Mouse (Mus musculus) midbrain, postnatal 0 days (tissue): Measurements from ENCODE around the gene Arg1. TPM values are rescaled to one million over a fixed set of nuclear protein-coding genes. Genes with fewer than 3 reads are reported as not detected.

Experiments
- ATAC-seq: fragments of 200-750 bp; cut with Nextera tagmentation; 2 replicates; pipeline ENCODE4 v1.8.0; 2017; ENCODE audit warnings: moderate number of reproducible peaks, mild to moderate bottlenecking, moderate TSS enrichment, moderate library complexity; ENCODE audit not compliant: low FRiP score
- DNase-seq: peaks from one replicate; pipeline ENCODE4 v3.0.0-alpha.2; 2015; ENCODE audit warnings: low spot score
- H3K27ac ChIP-seq: fragments of 300-500 bp; sonication (generic); 2 replicates; pipeline ENCODE4 v1.5.1; 2014; ENCODE audit warnings: low read depth, mild to moderate bottlenecking, low read length, mixed read lengths
- H3K27me3 ChIP-seq: fragments of 300-500 bp; sonication (generic); 2 replicates; pipeline ENCODE4 v1.6.1; 2014; ENCODE audit warnings: low read length, control low read depth, mixed read lengths; ENCODE audit not compliant: insufficient read depth
- H3K36me3 ChIP-seq: fragments of 300-500 bp; sonication (generic); 2 replicates; pipeline ENCODE4 v1.6.1; 2014; ENCODE audit warnings: low read length, control low read depth, mixed read lengths; ENCODE audit not compliant: insufficient read depth
- H3K4me1 ChIP-seq: fragments of 300-500 bp; sonication (generic); 2 replicates; pipeline ENCODE4 v1.6.1; 2014; ENCODE audit warnings: mild to moderate bottlenecking, control low read depth, antibody characterized with exemption, low read length, mixed read lengths; ENCODE audit not compliant: insufficient read depth
- H3K4me2 ChIP-seq: fragments of 300-500 bp; sonication (generic); 2 replicates; pipeline ENCODE4 v1.6.1; 2014; ENCODE audit warnings: low read depth, mild to moderate bottlenecking, low read length, mixed read lengths; ENCODE audit not compliant: poor library complexity, severe bottlenecking
- H3K4me3 ChIP-seq: fragments of 300-500 bp; sonication (generic); 2 replicates; pipeline ENCODE4 v1.5.1; 2014; ENCODE audit warnings: low read depth, mild to moderate bottlenecking, low read length, moderate library complexity
- H3K9ac ChIP-seq: fragments of 300-500 bp; sonication (generic); replicated peaks from 2 replicates; pipeline ENCODE4 v1.6.1; 2014; ENCODE audit warnings: mild to moderate bottlenecking, low read length, moderate library complexity, mixed read lengths; ENCODE audit not compliant: poor library complexity, severe bottlenecking
- H3K9me3 ChIP-seq: fragments of 300-500 bp; sonication (generic); 2 replicates; pipeline ENCODE4 v1.6.1; 2016; ENCODE audit warnings: low read length, control low read depth
- CTCF ChIP-seq: IDR thresholded peaks from 2 replicates; pipeline ENCODE4 v1.5.1; 2016; ENCODE audit warnings: antibody characterized with exemption, mild to moderate bottlenecking
- WGBS: fragments of 180-500 bp; shearing (Covaris S2); extraction: QIAGEN DNeasy Blood & Tissue Kit; methylation state at CpG from one replicate; pipeline ENCODE4 v1.1.7; 2014; 5-methylcytosine and 5-hydroxymethylcytosine counted together
- microRNA-seq: library from miRNA; unstranded; fragments of <30 nt; microRNA quantifications from one replicate; pipeline ENCODE4, GENCODE M21; 2016; ENCODE audit warnings: borderline number of aligned reads
- polyA plus RNA-seq: library from polyadenylated mRNA; unstranded; fragments of >200 nt; fragmentation: Nextera tagmentation; extraction: Ambion mirVana; gene quantifications from 2 replicates; pipeline ENCODE4 v1.2.1, GENCODE M21; 2015
- total RNA-seq: library from RNA; depleted of rRNA; stranded (reverse); fragments of >200 nt; gene quantifications from 2 replicates; pipeline ENCODE4 v1.2.3, GENCODE M21; 2014; rRNA removed

The Arg1 gene
- total and polyA plus RNA-seq, 2 experiments from 2014 or later = 0.68 to 0.71 TPM

DNA sequence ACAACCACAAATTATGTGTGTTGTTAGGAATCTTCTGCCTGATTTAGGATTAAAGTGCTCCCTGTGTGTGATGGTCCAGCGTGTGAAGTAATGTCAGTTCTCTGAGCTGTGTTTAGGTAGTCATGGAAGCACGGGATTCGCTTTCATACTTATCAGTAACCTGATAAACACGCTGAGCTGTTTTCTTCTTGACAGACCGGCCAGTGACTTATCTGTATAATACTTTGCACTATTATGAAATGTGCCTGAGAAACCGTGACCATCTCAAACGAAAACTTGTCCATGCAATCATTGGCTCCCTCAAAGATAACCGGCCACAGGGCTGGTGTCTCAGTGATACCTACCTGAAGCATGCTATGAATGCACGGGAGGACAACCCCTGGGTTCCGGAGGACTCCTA is 21.7 kb downstream of the Arg1 start:
- Histone ChIP-seq H3K27me3 (no peaks in the 10 kb centered on the region), H3K4me3 (no peak overlapping the region), H3K4me2 (no peak overlapping the region), H3K36me3 (peaks cover 69% of the 10 kb centered on the region), H3K9ac (no peak overlapping the region), H3K4me1 (no peaks in the 10 kb centered on the region), H3K27ac (no peak overlapping the region), H3K9me3 (no peaks in the 10 kb centered on the region)
- no peak for TF ChIP-seq CTCF
- ATAC-seq (no peak), DNase-seq (no peak)
- 96% methylated on average over 10 of the region's 10 CpGs for WGBS

DNA sequence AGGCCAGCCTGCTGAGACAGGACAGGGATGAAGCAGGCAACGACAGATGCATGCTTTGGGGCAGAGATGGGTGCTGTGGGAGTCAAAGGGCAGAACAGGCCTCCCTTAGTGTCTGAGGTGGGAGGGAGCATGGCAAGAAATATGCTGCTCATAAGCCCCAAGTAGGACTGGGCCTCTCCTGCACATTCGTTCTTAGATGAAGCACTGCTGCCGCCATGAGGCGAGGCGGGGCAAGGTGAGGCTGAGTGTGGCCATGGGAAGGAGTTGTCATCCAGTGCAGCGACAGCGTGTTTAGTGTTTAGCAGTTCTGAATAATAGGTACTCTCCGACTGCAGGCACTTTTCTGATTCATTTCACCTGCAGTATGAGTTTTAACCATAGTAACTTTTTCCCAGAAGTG is 31.4 kb downstream of the Arg1 start:
- Histone ChIP-seq H3K4me3 (no peak overlapping the region), H3K4me2 (no peak overlapping the region), H3K9me3 (no peaks in the 10 kb centered on the region), H3K27me3 (no peaks in the 10 kb centered on the region), H3K4me1 (no peaks in the 10 kb centered on the region), H3K9ac (no peak overlapping the region), H3K27ac (no peak overlapping the region), H3K36me3 (peaks cover 57% of the 10 kb centered on the region)
- TF ChIP-seq CTCF = peak; percentile 18; the same call in 1 of the 2 replicates
- DNase-seq = no peak
- 88% methylated on average over 8 of the region's 8 CpGs for WGBS
- ATAC-seq = no peak

- ATAC-seq (no peak), DNase-seq (no peak)
- Histone ChIP-seq H3K4me1 (no peaks in the 10 kb centered on the region), H3K36me3 (peaks cover 61% of the 10 kb centered on the region), H3K27ac (no peak overlapping the region), H3K27me3 (no peaks in the 10 kb centered on the region), H3K4me3 (no peak overlapping the region), H3K4me2 (no peak overlapping the region), H3K9ac (no peak overlapping the region), H3K9me3 (no peaks in the 10 kb centered on the region)
- WGBS = 95% methylated on average over 7 of the region's 7 CpGs
- no peak for TF ChIP-seq CTCF
Measured at GRCm38 (mm10) chr10:24888343-24888742, 38.9 kb downstream of the Arg1 start.

DNA sequence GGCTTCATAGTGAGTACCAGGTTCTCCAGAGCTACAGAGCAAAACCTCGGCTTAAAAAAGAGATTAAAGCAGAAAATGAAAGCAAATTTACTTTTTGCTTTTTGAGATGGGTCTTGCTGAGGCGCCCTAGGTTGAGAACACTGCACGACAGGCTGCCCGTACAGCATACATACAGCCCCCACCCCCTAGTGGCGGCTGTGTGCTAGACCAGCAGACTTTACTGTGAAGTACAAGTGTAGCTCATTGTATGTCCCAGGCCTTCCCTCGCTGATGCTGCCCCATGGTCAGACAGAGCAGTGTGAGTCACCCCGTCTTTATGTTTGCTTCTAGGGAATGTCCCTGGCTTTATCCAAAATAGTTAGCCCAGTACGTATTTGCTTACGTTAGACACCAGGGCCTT is 41.3 kb downstream of the Arg1 start:
- 80% methylated on average over 9 of the region's 9 CpGs for WGBS
- no peak overlapping the region for H3K9ac ChIP-seq
- no peak overlapping the region for H3K27ac ChIP-seq
- peak; percentile 19 for DNase-seq
- H3K4me2 ChIP-seq = no peak overlapping the region
- no peaks in the 10 kb centered on the region for H3K9me3 ChIP-seq
- no peak overlapping the region for H3K4me3 ChIP-seq
- ATAC-seq = no peak
- no peaks in the 10 kb centered on the region for H3K27me3 ChIP-seq
- H3K36me3 ChIP-seq = peaks cover 61% of the 10 kb centered on the region
- H3K4me1 ChIP-seq = no peaks in the 10 kb centered on the region
- TF ChIP-seq CTCF = peak; percentile 61

- Histone ChIP-seq H3K27me3 (no peaks in the 10 kb centered on the region), H3K4me2 (no peak overlapping the region), H3K27ac (no peak overlapping the region), H3K9ac (no peak overlapping the region), H3K4me3 (no peak overlapping the region), H3K9me3 (no peaks in the 10 kb centered on the region), H3K36me3 (peaks cover 48% of the 10 kb centered on the region), H3K4me1 (no peaks in the 10 kb centered on the region)
- TF ChIP-seq CTCF = peak; percentile 58
- 77% methylated on average over 4 of the region's 4 CpGs for WGBS
- ATAC-seq = no peak
- DNase-seq = no peak
Measured at GRCm38 (mm10) chr10:24873624-24874023, 53.7 kb downstream of the Arg1 start.

DNA sequence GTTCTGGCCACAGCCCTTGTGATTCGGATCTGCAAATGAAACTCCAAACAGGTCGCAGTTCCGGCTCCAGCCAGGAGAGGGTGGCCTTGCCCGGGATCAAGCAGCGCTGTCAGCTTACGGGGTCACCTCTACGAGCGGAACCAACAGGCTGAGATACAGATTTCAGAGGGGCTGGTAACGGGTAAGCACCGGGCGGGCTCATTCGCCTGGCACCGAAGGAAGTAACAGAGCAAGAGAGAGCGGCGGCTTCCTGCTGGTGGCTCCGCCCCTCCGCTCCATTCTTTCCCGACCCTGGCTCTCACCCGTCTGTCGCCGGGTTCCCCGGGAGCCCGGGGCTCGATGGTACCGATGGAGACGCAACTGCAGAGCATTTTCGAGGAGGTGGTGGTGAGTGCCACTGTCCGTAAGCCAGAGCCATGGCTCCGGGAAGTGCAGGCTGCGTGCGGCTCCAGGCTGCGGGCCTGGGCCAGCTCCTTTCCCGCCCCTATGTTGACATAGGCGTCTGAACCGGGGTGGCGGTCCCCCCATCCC is 57.5 kb downstream of the Arg1 start, which contains the start of gene Med23:
Gene Med23, plus strand, starts transcription at position 227 of the 531 bp plus-strand sequence.
- Histone ChIP-seq H3K9ac (peak within 1 kb of the TSS; percentile 96), H3K4me3 (peak within 1 kb of the TSS; percentile 95), H3K36me3 (peaks cover 14% of the 10 kb centered on the region), H3K27me3 (0 out of 2 replicates have a peak, but pooled peaks cover 3% of the 10 kb centered on the region), H3K4me1 (no peaks in the 10 kb centered on the region), H3K4me2 (peak within 1 kb of the TSS; percentile 60), H3K27ac (peak within 1 kb of the TSS; percentile 47; the same call in 1 of the 2 replicates), H3K9me3 (no peaks in the 10 kb centered on the region)
- DNase-seq (peak; percentile 98), ATAC-seq (peak; percentile 100)
- under 1% methylated on average over 36 of the region's 36 CpGs for WGBS
- peak; percentile 98 for TF ChIP-seq CTCF

Small RNAs within 50 kb of the gene (microRNA-seq; reads per million reads assigned to microRNA genes)
- not detected for gene Mir6905

Other genes starting within 250 kb of the Arg1 start
- 3.5 and 6.3 TPM in 2 replicates for gene Enpp1, start 215.3 kb downstream of the Arg1 start, total RNA-seq
- 3.0 and 3.5 TPM in 2 replicates for gene Enpp1, start 215.3 kb downstream of the Arg1 start, polyA plus RNA-seq
- gene Enpp3, start 84.7 kb downstream of the Arg1 start, total RNA-seq = 1.6 and 2.6 TPM in 2 replicates
- 1.2 and 1.7 TPM in 2 replicates for gene Enpp3, start 84.7 kb downstream of the Arg1 start, polyA plus RNA-seq
- 40.3 and 55.0 TPM in 2 replicates for gene Med23, start 57.5 kb downstream of the Arg1 start, total RNA-seq
- 15.1 and 19.0 TPM in 2 replicates for gene Med23, start 57.5 kb downstream of the Arg1 start, polyA plus RNA-seq